Comparison of ENCODE assay signal across 8 mouse cellular contexts in the genomic region with DNA sequence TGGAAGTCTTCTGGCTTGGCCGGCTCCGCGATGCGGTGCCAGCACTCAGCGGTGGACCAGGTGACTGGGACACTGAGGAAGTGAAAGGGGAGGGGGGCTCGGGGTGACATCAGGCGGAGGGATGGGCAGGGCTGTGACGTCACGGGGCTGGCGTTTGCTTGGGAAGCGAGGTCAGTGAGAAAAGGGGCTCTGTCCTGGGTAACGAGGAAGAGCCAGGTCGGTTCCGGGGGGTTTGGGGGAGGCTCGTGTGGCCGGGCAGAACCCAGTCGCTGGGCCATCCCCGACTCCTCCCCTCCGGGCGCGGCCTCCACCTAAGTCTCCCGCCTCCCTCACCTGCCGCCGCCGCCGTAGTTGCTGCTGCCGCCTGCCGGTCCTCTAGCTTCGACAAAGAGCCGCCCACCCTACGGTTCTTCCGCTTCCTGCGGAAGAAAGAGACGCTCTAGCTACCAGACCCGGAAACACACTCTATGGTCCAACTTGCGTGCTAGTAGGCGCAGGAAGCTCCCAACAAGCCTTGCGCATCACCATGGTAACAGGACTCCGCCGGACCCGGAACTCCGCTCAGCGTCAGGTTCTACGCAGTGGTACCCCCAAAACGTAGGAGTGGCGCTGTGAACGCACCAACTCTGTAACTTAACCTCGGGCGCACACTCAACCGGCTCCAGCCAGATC. TPM values are rescaled to one million over a fixed set of nuclear protein-coding genes. Genes with fewer than 3 reads are reported as not detected.
DNase-seq lines count a peak whose midpoint lies in the region; ATAC-seq and TF ChIP-seq lines count a peak whose summit lies in the region.

Zc3h10 (minus strand) TSS at position 414 of the 672 bp plus-strand sequence.

- no peaks in the 10 kb centered on the region for H3K27me3 ChIP-seq in heart, embryonic 14.5 days (ENCODE audit: control insufficient read depth, insufficient read depth, low read length)
- H3K27me3 ChIP-seq in liver, embryonic 14.5 days (ENCODE audit: control insufficient read depth, insufficient read depth, low read length), result no peaks in the 10 kb centered on the region
- no peaks in the 10 kb centered on the region for H3K27me3 ChIP-seq in neural tube, embryonic 11.5 days (ENCODE audit: control insufficient read depth, insufficient read depth, low read length)
- no peaks in the 10 kb centered on the region for H3K27me3 ChIP-seq in stomach, postnatal 0 days (ENCODE audit: control insufficient read depth, insufficient read depth, low read length)

- peak within 1 kb of the TSS; percentile 71 for H3K4me2 ChIP-seq in heart, embryonic 14.5 days (ENCODE audit: low read length)
- peak within 1 kb of the TSS; percentile 96 for H3K4me2 ChIP-seq in liver, embryonic 14.5 days (ENCODE audit: low read depth)
- peak within 1 kb of the TSS; percentile 72 for H3K4me2 ChIP-seq in neural tube, embryonic 11.5 days (ENCODE audit: low read depth)
- peak within 1 kb of the TSS; percentile 79 for H3K4me2 ChIP-seq in stomach, postnatal 0 days (replicated peaks; ENCODE audit: low read depth)

- H3K27ac ChIP-seq in heart, embryonic 14.5 days (replicated peaks in 1 of 2; ENCODE audit: control insufficient read depth in 1 of 2, insufficient read depth in 1 of 2, low read depth in 2 of 2, low read length in 2 of 2), result peak within 1 kb of the TSS; percentile 82 to 92
- peak within 1 kb of the TSS; percentile 92 for H3K27ac ChIP-seq in liver, embryonic 14.5 days
- peak within 1 kb of the TSS; percentile 90 for H3K27ac ChIP-seq in neural tube, embryonic 11.5 days (ENCODE audit: low read depth, low read length)
- peak within 1 kb of the TSS; percentile 89 for H3K27ac ChIP-seq in stomach, postnatal 0 days (replicated peaks)

- H3K4me1 ChIP-seq in heart, embryonic 14.5 days (ENCODE audit: control insufficient read depth in 2 of 2, insufficient read depth in 2 of 2, low read length in 2 of 2), result peaks cover 2 to 14% of the 10 kb centered on the region in 2 experiments
- peaks cover 0 to 11% of the 10 kb centered on the region in 2 experiments; a peak in 3 of 4 replicates for H3K4me1 ChIP-seq in liver, embryonic 14.5 days (replicated peaks; ENCODE audit: control insufficient read depth in 2 of 2, insufficient read depth in 2 of 2, low read length in 1 of 2)
- no peaks in the 10 kb centered on the region; the same call in 1 of the 2 replicates for H3K4me1 ChIP-seq in neural tube, embryonic 11.5 days (ENCODE audit: control insufficient read depth, insufficient read depth, low read length)
- no peaks in the 10 kb centered on the region for H3K4me1 ChIP-seq in stomach, postnatal 0 days (replicated peaks; ENCODE audit: control insufficient read depth, insufficient read depth)

- no peaks in the 10 kb centered on the region for H3K9me3 ChIP-seq in heart, embryonic 14.5 days (ENCODE audit: control insufficient read depth, low read length)
- no peaks in the 10 kb centered on the region for H3K9me3 ChIP-seq in liver, embryonic 14.5 days (ENCODE audit: control insufficient read depth, low read length)
- no peaks in the 10 kb centered on the region for H3K9me3 ChIP-seq in neural tube, embryonic 11.5 days (ENCODE audit: control insufficient read depth, low read length)
- H3K9me3 ChIP-seq in stomach, postnatal 0 days (ENCODE audit: control insufficient read depth, low read length), result no peaks in the 10 kb centered on the region

- peak within 1 kb of the TSS; percentile 97 for H3K9ac ChIP-seq in heart, embryonic 14.5 days (ENCODE audit: low read length)
- H3K9ac ChIP-seq in liver, embryonic 14.5 days (replicated peaks), result peak within 1 kb of the TSS; percentile 95
- H3K9ac ChIP-seq in neural tube, embryonic 11.5 days (ENCODE audit: low read length), result peak within 1 kb of the TSS; percentile 90
- H3K9ac ChIP-seq in stomach, postnatal 0 days (ENCODE audit: low read length), result peak within 1 kb of the TSS; percentile 86

- peaks cover 33% of the 10 kb centered on the region for H3K36me3 ChIP-seq in heart, embryonic 14.5 days (ENCODE audit: control insufficient read depth, insufficient read depth, low read length)
- H3K36me3 ChIP-seq in liver, embryonic 14.5 days (replicated peaks; ENCODE audit: control insufficient read depth, insufficient read depth, low read depth), result peaks cover 22% of the 10 kb centered on the region
- H3K36me3 ChIP-seq in neural tube, embryonic 11.5 days (ENCODE audit: control insufficient read depth, insufficient read depth, low read length), result peaks cover 20% of the 10 kb centered on the region
- peaks cover 13% of the 10 kb centered on the region; the same call in 1 of the 2 replicates for H3K36me3 ChIP-seq in stomach, postnatal 0 days (ENCODE audit: control insufficient read depth, insufficient read depth, low read length)

- peak; percentile 73 for ATAC-seq in CD4-positive, CD25-positive, alpha-beta regulatory T cell, adult 4 months
- ATAC-seq in heart, embryonic 14.5 days (ENCODE audit: insufficient number of reproducible peaks, insufficient read depth, low FRiP score, low read depth), result peak; percentile 87
- peak; percentile 85 for ATAC-seq in liver, embryonic 14.5 days (ENCODE audit: insufficient read depth)
- ATAC-seq in neural tube, embryonic 11.5 days (ENCODE audit: insufficient read depth, low FRiP score, low TSS enrichment), result peak; percentile 87
- ATAC-seq in stomach, postnatal 0 days (ENCODE audit: low FRiP score, low TSS enrichment), result peak; percentile 91

- WGBS in heart, embryonic 14.5 days, result under 1% methylated on average over 46 of the region's 50 CpGs
- under 1% methylated on average over 50 of the region's 50 CpGs for WGBS in liver, embryonic 14.5 days (ENCODE audit: insufficient replicate concordance)
- under 1% methylated on average over 48 of the region's 50 CpGs for WGBS in neural tube, embryonic 11.5 days
- WGBS in stomach, postnatal 0 days, result under 1% methylated on average over 50 of the region's 50 CpGs

- 0 out of 2 replicates have a peak, but pooled peaks have one; percentile 28 for TF ChIP-seq EP300 in liver, embryonic 14.5 days (IDR thresholded peaks at IDR 0.05; ENCODE audit: low read depth)
- no peak for TF ChIP-seq EP300 in stomach, postnatal 0 days (optimal IDR thresholded peaks at IDR 0.05)

- peak; percentile 81 for TF ChIP-seq CTCF in liver, embryonic 14.5 days (IDR thresholded peaks at IDR 0.05; ENCODE audit: low read depth)
- TF ChIP-seq CTCF in stomach, postnatal 0 days (IDR thresholded peaks at IDR 0.05; ENCODE audit: low read depth), result peak; percentile 80

- peak; percentile 92 for DNase-seq in c-Kit-negative CD71-positive TER-119-positive erythroid progenitor cells, embryonic 14.5 days (ENCODE audit: low read depth, low spot score)
- peak; percentile 90 for DNase-seq in fibroblast of lung, adult 2 months (ENCODE audit: low read depth)
- peak; percentile 93 to 99 for DNase-seq in kidney, postnatal 25 days
- peak; percentile 98 to 99 (median 98) for DNase-seq in liver, embryonic 14.5 days (ENCODE audit: low read depth in 3 of 3, low spot score in 3 of 3)
- DNase-seq in neural tube, embryonic 11.5 days (ENCODE audit: low spot score), result peak; percentile 93
- DNase-seq in stomach, postnatal 0 days (ENCODE audit: low spot score), result peak; percentile 96

- H3K4me3 ChIP-seq in heart, embryonic 14.5 days (ENCODE audit: control insufficient read depth in 1 of 2, insufficient read depth in 1 of 2, low read depth in 1 of 2, low read length in 2 of 2), result peak within 1 kb of the TSS; percentile 65 to 79
- H3K4me3 ChIP-seq in liver, embryonic 14.5 days (ENCODE audit: insufficient read depth in 1 of 2, low read depth in 2 of 2, low read length in 2 of 2), result peak within 1 kb of the TSS; percentile 74 to 86
- peak within 1 kb of the TSS; percentile 68 for H3K4me3 ChIP-seq in neural tube, embryonic 11.5 days (ENCODE audit: low read depth, low read length)
- H3K4me3 ChIP-seq in stomach, postnatal 0 days (ENCODE audit: low read depth, low read length), result peak within 1 kb of the TSS; percentile 71

RNA-seq across cellular contexts. Expression of gene Zc3h10, which starts in this region (rescaled TPM):
- 10 to 100 TPM in 1 of 2 experiments, 1 to 10 TPM in 1; 9.2 to 11.8 TPM for polyA plus RNA-seq in CD4-positive, CD25-positive, alpha-beta regulatory T cell, adult 4 months (2017; shearing (Covaris generic))
- 7.3 and 8.2 TPM in 2 replicates for polyA plus RNA-seq in heart, embryonic 14.5 days (2014; fragmentation: Nextera tagmentation; extraction: Ambion mirVana)
- polyA plus RNA-seq in liver, embryonic 14.5 days (2012; rRNA removed), result 3.3 and 4.0 TPM in 2 replicates
- polyA plus RNA-seq in liver, embryonic 14.5 days (2014; fragmentation: Nextera tagmentation; extraction: Ambion mirVana), result 4.3 and 5.3 TPM in 2 replicates
- polyA plus RNA-seq in neural tube, embryonic 11.5 days (2014; fragmentation: Nextera tagmentation; extraction: Ambion mirVana), result 16.6 and 18.3 TPM in 2 replicates
- 7.8 and 8.5 TPM in 2 replicates for polyA plus RNA-seq in stomach, postnatal 0 days (2015; fragmentation: Nextera tagmentation; extraction: Ambion mirVana)

Comparison
In these comparisons a context has a peak if more than half of its experiments do, and no peak if none do; other contexts are left out.
1. Peak in every context shown above with its lines: DNase-seq, ATAC-seq, H3K4me3 ChIP-seq and H3K27ac ChIP-seq.